Mouse (Mus musculus): Measurements from ENCODE around the gene Casr. TPM values are rescaled to one million over a fixed set of nuclear protein-coding genes. Genes with fewer than 3 reads are reported as not detected.

Casr gene
- polyA plus RNA-seq (2015; fragmentation: Nextera tagmentation; extraction: Ambion mirVana), result 0.17 and 0.20 TPM in 2 replicates

GRCm38 (mm10) chr16:36561386-36562338, at the start of gene Casr:
Gene Casr (minus strand): TSS chr16:36562141.
- no peaks in the 10 kb centered on the region for H3K9me3 ChIP-seq
- peaks cover 11% of the 10 kb centered on the region for H3K4me1 ChIP-seq
- H3K27ac ChIP-seq, result no peak within 1 kb of the TSS
- H3K36me3 ChIP-seq, result no peaks in the 10 kb centered on the region
- ATAC-seq (ENCODE audit: low FRiP score, low read depth), result 0 out of 2 replicates have a peak, but pooled peaks have one; percentile 11
- H3K9ac ChIP-seq, result peak within 1 kb of the TSS; percentile 45; the same call in 1 of the 2 replicates
- H3K4me3 ChIP-seq, result peak within 1 kb of the TSS; percentile 40
- 3% methylated on average over 36 of the region's 36 CpGs for whole genome bisulfite sequencing
- peak within 1 kb of the TSS; percentile 73 for H3K4me2 ChIP-seq (replicated peaks)
- peaks cover 43% of the 10 kb centered on the region for H3K27me3 ChIP-seq

GRCm38 (mm10) chr16:36602632-36603031, 40.7 kb upstream of the Casr start:
- Histone ChIP-seq H3K9ac (no peak overlapping the region), H3K27me3 (no peaks in the 10 kb centered on the region), H3K36me3 (no peaks in the 10 kb centered on the region), H3K4me1 (no peaks in the 10 kb centered on the region), H3K4me2 (replicated peaks) (no peak overlapping the region), H3K27ac (no peak overlapping the region), H3K4me3 (no peak overlapping the region), H3K9me3 (no peaks in the 10 kb centered on the region)
- no peak for ATAC-seq (ENCODE audit: low FRiP score, low read depth)
- WGBS, result 74% methylated on average over 3 of the region's 3 CpGs

DNA sequence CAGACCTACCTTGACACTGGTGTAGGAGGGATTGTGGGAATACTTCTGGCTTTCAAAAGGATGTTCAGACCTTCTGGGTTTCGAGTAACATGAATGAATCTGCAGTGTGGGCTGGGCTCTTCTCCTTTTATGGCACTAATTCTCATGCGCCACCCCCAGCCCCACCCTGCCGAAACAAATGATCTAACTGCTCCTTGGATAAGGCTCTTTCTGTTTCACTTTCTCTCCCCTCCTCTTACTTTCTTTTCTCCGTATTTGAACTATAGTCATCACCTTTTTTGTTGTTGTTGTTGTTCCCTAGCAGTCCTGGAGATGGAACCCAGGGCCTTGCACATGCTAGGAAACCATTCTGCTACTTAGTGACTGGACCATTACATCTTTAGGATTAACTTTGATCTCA, 36.3 kb upstream of the Casr start:
- Histone ChIP-seq H3K9ac (no peak overlapping the region), H3K4me2 (replicated peaks) (no peak overlapping the region), H3K27me3 (no peaks in the 10 kb centered on the region), H3K36me3 (no peaks in the 10 kb centered on the region), H3K4me1 (no peaks in the 10 kb centered on the region), H3K9me3 (no peaks in the 10 kb centered on the region), H3K27ac (no peak overlapping the region), H3K4me3 (no peak overlapping the region)
- ATAC-seq (ENCODE audit: low FRiP score, low read depth), result no peak
- 77% methylated on average over 4 of the region's 4 CpGs for WGBS

DNA sequence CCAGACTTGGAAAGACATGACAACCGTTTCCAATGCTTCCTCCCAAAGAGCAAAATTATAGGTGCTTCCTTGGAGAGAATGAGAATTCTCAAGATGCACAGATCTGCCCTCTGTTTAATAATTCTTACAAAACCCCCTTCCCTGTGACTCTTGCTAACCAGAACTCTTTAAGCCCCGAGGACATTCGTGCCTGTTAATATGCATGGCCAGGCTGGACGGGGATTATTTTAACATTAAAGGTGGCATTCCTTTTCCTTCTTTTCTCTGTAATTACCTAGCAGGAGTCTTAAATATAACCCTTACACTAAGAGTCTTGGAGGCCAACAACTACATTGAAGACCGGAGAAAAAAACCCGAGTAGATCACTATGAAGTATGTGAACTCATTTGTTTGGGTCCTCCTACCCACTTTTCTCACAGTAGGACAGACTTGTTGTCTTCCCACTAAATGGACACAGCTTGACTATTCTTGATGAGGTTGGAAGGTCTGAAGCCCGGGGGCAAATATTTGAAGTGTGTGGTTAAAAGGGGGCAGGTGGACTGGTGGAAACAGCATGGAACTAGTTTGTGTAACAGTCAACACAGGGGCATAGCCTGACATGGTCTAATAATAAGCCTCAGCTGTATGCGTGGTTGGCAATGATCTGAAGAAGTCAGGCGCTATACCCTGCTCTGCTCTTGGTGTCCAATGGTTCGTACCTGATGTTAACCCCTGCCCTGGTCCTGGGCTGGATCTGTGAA, 34.9 kb upstream of the Casr start:
- H3K4me2 ChIP-seq (replicated peaks), result no peak overlapping the region
- H3K9ac ChIP-seq, result no peak overlapping the region
- H3K4me3 ChIP-seq, result no peak overlapping the region
- H3K36me3 ChIP-seq, result no peaks in the 10 kb centered on the region
- no peaks in the 10 kb centered on the region for H3K4me1 ChIP-seq
- H3K9me3 ChIP-seq, result no peaks in the 10 kb centered on the region
- 79% methylated on average over 10 of the region's 10 CpGs for WGBS
- no peaks in the 10 kb centered on the region for H3K27me3 ChIP-seq
- no peak overlapping the region for H3K27ac ChIP-seq
- no peak for ATAC-seq (ENCODE audit: low FRiP score, low read depth)

DNA sequence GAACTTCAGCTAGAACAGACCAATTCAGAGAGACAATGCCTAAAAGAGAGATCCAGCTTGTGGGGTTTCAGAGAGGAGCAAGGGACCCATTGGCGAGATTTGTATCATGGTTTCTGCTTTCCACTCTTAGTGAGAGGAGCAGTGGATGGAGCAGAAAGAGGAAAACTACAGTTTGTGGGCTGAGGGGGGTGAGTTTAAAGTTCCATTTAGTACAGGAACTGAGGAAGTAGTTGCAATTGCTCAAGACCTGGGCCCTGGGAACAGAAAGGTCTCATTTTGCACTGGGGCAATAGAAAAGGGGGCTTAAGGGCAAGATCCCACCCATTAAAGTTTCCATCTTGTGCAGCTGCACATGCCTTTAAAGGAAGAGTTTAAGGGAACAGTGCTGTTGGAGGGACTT, 28.0 kb upstream of the Casr start:
- Histone ChIP-seq H3K9me3 (no peaks in the 10 kb centered on the region), H3K4me3 (no peak overlapping the region), H3K36me3 (no peaks in the 10 kb centered on the region), H3K4me1 (no peaks in the 10 kb centered on the region), H3K27ac (no peak overlapping the region), H3K9ac (no peak overlapping the region), H3K27me3 (no peaks in the 10 kb centered on the region), H3K4me2 (replicated peaks) (no peak overlapping the region)
- WGBS, result 74% methylated on average over 1 of the region's 1 CpGs
- no peak for ATAC-seq (ENCODE audit: low FRiP score, low read depth)

- H3K27me3 ChIP-seq, result no peaks in the 10 kb centered on the region
- H3K4me1 ChIP-seq, result no peaks in the 10 kb centered on the region
- 63% methylated on average over 4 of the region's 4 CpGs for WGBS
- H3K9me3 ChIP-seq, result no peaks in the 10 kb centered on the region
- H3K9ac ChIP-seq, result no peak overlapping the region
- H3K36me3 ChIP-seq, result no peaks in the 10 kb centered on the region
- H3K27ac ChIP-seq, result no peak overlapping the region
- H3K4me2 ChIP-seq (replicated peaks), result no peak overlapping the region
- no peak overlapping the region for H3K4me3 ChIP-seq
- ATAC-seq (ENCODE audit: low FRiP score, low read depth), result no peak
These were observed 26.0 kb upstream of the Casr start for GRCm38 (mm10) chr16:36587971-36588370.

DNA sequence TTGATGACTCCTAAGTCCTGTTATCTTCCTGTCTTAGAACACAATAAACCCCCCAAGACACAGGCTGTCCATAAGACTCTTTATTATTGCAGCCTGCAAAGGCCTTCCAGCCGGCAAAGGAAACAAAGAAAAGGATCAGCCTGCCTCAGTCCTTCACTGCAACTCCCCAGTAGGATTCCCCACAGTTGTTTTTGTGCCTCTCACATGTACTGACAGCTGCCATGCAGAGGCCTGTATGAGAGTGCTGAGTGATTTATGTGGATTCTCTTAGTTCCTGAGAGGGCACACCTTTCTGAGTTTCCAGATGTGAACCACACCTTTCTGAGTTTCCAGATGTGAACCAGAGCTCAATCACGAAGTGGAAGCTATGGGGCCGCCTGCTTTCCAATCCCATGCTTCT, 20.1 kb upstream of the Casr start:
- ATAC-seq (ENCODE audit: low FRiP score, low read depth), result peak; percentile 61; the same call in 1 of the 2 replicates
- 27% methylated on average over 3 of the region's 3 CpGs for WGBS
- H3K4me2 ChIP-seq (replicated peaks), result no peak overlapping the region
- no peaks in the 10 kb centered on the region for H3K36me3 ChIP-seq
- H3K9me3 ChIP-seq, result 0 out of 2 replicates have a peak, but pooled peaks cover 7% of the 10 kb centered on the region
- no peak overlapping the region; the same call in 1 of the 2 replicates for H3K27ac ChIP-seq
- H3K9ac ChIP-seq, result no peak overlapping the region
- no peaks in the 10 kb centered on the region for H3K27me3 ChIP-seq
- H3K4me3 ChIP-seq, result no peak overlapping the region
- peaks cover 10% of the 10 kb centered on the region; the same call in 1 of the 2 replicates for H3K4me1 ChIP-seq

- WGBS, result 73% methylated on average over 8 of the region's 8 CpGs
These were observed 10.0 kb upstream of the Casr start for GRCm38 (mm10) chr16:36571942-36572341.

GRCm38 (mm10) chr16:36559573-36559972, 2.4 kb downstream of the Casr start:
- H3K27ac ChIP-seq, result no peak overlapping the region
- no peaks in the 10 kb centered on the region for H3K36me3 ChIP-seq
- WGBS, result 85% methylated on average over 6 of the region's 6 CpGs
- peaks cover 11% of the 10 kb centered on the region for H3K4me1 ChIP-seq
- no peak overlapping the region for H3K4me3 ChIP-seq
- H3K9me3 ChIP-seq, result no peaks in the 10 kb centered on the region
- ATAC-seq (ENCODE audit: low FRiP score, low read depth), result no peak
- H3K4me2 ChIP-seq (replicated peaks), result no peak overlapping the region
- H3K27me3 ChIP-seq, result peaks cover 43% of the 10 kb centered on the region
- H3K9ac ChIP-seq, result no peak overlapping the region

More at GRCm38 (mm10) chr16:36571942-36572341, 10.0 kb upstream of the Casr start:
- H3K4me3 ChIP-seq, result no peak overlapping the region
- H3K9me3 ChIP-seq, result no peaks in the 10 kb centered on the region
- no peak for ATAC-seq (ENCODE audit: low FRiP score, low read depth)
- no peaks in the 10 kb centered on the region for H3K4me1 ChIP-seq
- H3K27me3 ChIP-seq, result no peaks in the 10 kb centered on the region
- no peak overlapping the region for H3K27ac ChIP-seq
- no peaks in the 10 kb centered on the region for H3K36me3 ChIP-seq
- H3K9ac ChIP-seq, result no peak overlapping the region
- H3K4me2 ChIP-seq (replicated peaks), result no peak overlapping the region

GRCm38 (mm10) chr16:36555672-36556165, 6.2 kb downstream of the Casr start:
- peaks cover 8% of the 10 kb centered on the region for H3K9me3 ChIP-seq
- no peak for ATAC-seq (ENCODE audit: low FRiP score, low read depth)
- no peak overlapping the region for H3K4me2 ChIP-seq (replicated peaks)
- WGBS, result 75% methylated on average over 10 of the region's 10 CpGs
- H3K4me1 ChIP-seq, result no peaks in the 10 kb centered on the region
- H3K27me3 ChIP-seq, result peaks cover 16% of the 10 kb centered on the region
- H3K4me3 ChIP-seq, result no peak overlapping the region
- H3K36me3 ChIP-seq, result no peaks in the 10 kb centered on the region
- no peak overlapping the region for H3K27ac ChIP-seq
- H3K9ac ChIP-seq, result no peak overlapping the region

GRCm38 (mm10) chr16:36553624-36554023, 8.3 kb downstream of the Casr start:
- H3K4me1 ChIP-seq, result no peaks in the 10 kb centered on the region
- H3K27ac ChIP-seq, result no peak overlapping the region
- H3K9ac ChIP-seq, result no peak overlapping the region
- no peaks in the 10 kb centered on the region for H3K27me3 ChIP-seq
- peaks cover 8% of the 10 kb centered on the region for H3K9me3 ChIP-seq
- ATAC-seq (ENCODE audit: low FRiP score, low read depth), result no peak
- H3K4me2 ChIP-seq (replicated peaks), result no peak overlapping the region
- no peak overlapping the region for H3K4me3 ChIP-seq
- 93% methylated on average over 3 of the region's 3 CpGs for WGBS
- no peaks in the 10 kb centered on the region for H3K36me3 ChIP-seq

GRCm38 (mm10) chr16:36545333-36545732, 16.6 kb downstream of the Casr start:
- no peak overlapping the region for H3K4me3 ChIP-seq
- H3K9ac ChIP-seq, result no peak overlapping the region
- H3K9me3 ChIP-seq, result no peaks in the 10 kb centered on the region
- H3K27ac ChIP-seq, result no peak overlapping the region
- no peaks in the 10 kb centered on the region for H3K36me3 ChIP-seq
- H3K4me2 ChIP-seq (replicated peaks), result no peak overlapping the region
- ATAC-seq (ENCODE audit: low FRiP score, low read depth), result no peak
- 79% methylated on average over 4 of the region's 4 CpGs for WGBS
- no peaks in the 10 kb centered on the region for H3K4me1 ChIP-seq
- no peaks in the 10 kb centered on the region for H3K27me3 ChIP-seq

Measured in limb, embryonic 13.5 days (tissue).